Comparison of ENCODE assay signal across 8 mouse cellular contexts in genomic region chrX:36903115-36903768, GRCm38 (mm10). TPM values are rescaled to one million over a fixed set of nuclear protein-coding genes. Genes with fewer than 3 reads are reported as not detected.
DNase-seq lines count a peak whose midpoint lies in the region; ATAC-seq and TF ChIP-seq lines count a peak whose summit lies in the region.

No protein-coding gene starts in this region.

- peak overlapping the region; percentile 96 for H3K9ac ChIP-seq in ES-E14 (ENCODE audit: insufficient read depth, low read depth, low read length, poor library complexity, severe bottlenecking)
- peak overlapping the region; percentile 70 for H3K9ac ChIP-seq in forebrain, embryonic 15.5 days (replicated peaks)
- peak overlapping the region; percentile 60 for H3K9ac ChIP-seq in lung, embryonic 14.5 days

- peak; percentile 94 for ATAC-seq in forebrain, embryonic 15.5 days (replicated peaks)
- peak; percentile 91 for ATAC-seq in lung, embryonic 14.5 days (ENCODE audit: insufficient read depth)

- H3K27me3 ChIP-seq in forebrain, embryonic 15.5 days, result no peaks in the 10 kb centered on the region
- no peaks in the 10 kb centered on the region for H3K27me3 ChIP-seq in lung, embryonic 14.5 days (ENCODE audit: insufficient read depth, low read length)
- H3K27me3 ChIP-seq in thymus, adult 2 months (ENCODE audit: control insufficient read depth, insufficient read depth, low read length), result no peaks in the 10 kb centered on the region

- no peaks in the 10 kb centered on the region for H3K4me1 ChIP-seq in ES-E14 (ENCODE audit: control insufficient read depth in 2 of 2, insufficient read depth in 2 of 2, low read length in 2 of 2, poor library complexity in 1 of 2)
- H3K4me1 ChIP-seq in forebrain, embryonic 15.5 days, result 0 out of 2 replicates have a peak, but pooled peaks cover 4% of the 10 kb centered on the region
- H3K4me1 ChIP-seq in lung, embryonic 14.5 days (ENCODE audit: insufficient read depth), result no peaks in the 10 kb centered on the region
- H3K4me1 ChIP-seq in olfactory bulb, adult 2 months (ENCODE audit: control insufficient read depth, insufficient read depth, low read length), result no peaks in the 10 kb centered on the region
- peaks cover 9% of the 10 kb centered on the region for H3K4me1 ChIP-seq in thymus, adult 2 months (replicated peaks; ENCODE audit: control insufficient read depth, insufficient read depth, low read length)

- peak; percentile 79 for DNase-seq in ES-E14 (ENCODE audit: low read depth, low spot score)
- DNase-seq in cerebellum, adult 11-12 months, result peak; percentile 93
- DNase-seq in heart, postnatal 36 days, result peak; percentile 90 to 91
- peak; percentile 92 to 93 for DNase-seq in layer of hippocampus, adult 2 months (ENCODE audit: low spot score in 2 of 2)
- DNase-seq in lung, embryonic 14.5 days, result peak; percentile 97
- peak; percentile 91 for DNase-seq in thymus, adult 2 months

- peak overlapping the region; percentile 88 to 93 for H3K4me3 ChIP-seq in ES-E14 (ENCODE audit: insufficient read depth in 1 of 2, low read depth in 1 of 2, low read length in 2 of 2, poor library complexity in 1 of 2, severe bottlenecking in 1 of 2)
- peak overlapping the region; percentile 60 for H3K4me3 ChIP-seq in forebrain, embryonic 15.5 days
- H3K4me3 ChIP-seq in layer of hippocampus, adult 2 months, result peak overlapping the region; percentile 67
- H3K4me3 ChIP-seq in lung, embryonic 14.5 days (ENCODE audit: low read depth, low read length), result peak overlapping the region; percentile 54
- H3K4me3 ChIP-seq in olfactory bulb, adult 2 months (ENCODE audit: insufficient read depth, low read depth, low read length), result peak overlapping the region; percentile 99
- peak overlapping the region; percentile 98 for H3K4me3 ChIP-seq in thymus, adult 2 months (ENCODE audit: control insufficient read depth, insufficient read depth, low read length)

- H3K4me2 ChIP-seq in forebrain, embryonic 15.5 days (replicated peaks), result peak overlapping the region; percentile 50
- peak overlapping the region; percentile 70 for H3K4me2 ChIP-seq in lung, embryonic 14.5 days

- TF ChIP-seq CTCF in layer of hippocampus, adult 2 months (conservative IDR thresholded peaks at IDR 0.05), result peak; percentile 31; the same call in 1 of the 2 replicates
- no peak for TF ChIP-seq CTCF in lung, embryonic 14.5 days (IDR thresholded peaks at IDR 0.05; ENCODE audit: low read depth)
- no peak for TF ChIP-seq CTCF in olfactory bulb, adult 2 months (IDR thresholded peaks at IDR 0.05; ENCODE audit: insufficient read depth, low read depth, low read length)
- TF ChIP-seq CTCF in thymus, adult 2 months (IDR thresholded peaks at IDR 0.05; ENCODE audit: borderline replicate concordance, control insufficient read depth, extremely low read depth, insufficient read depth, low read length, poor library complexity), result 0 out of 2 replicates have a peak, but pooled peaks have one; percentile 18

- H3K27ac ChIP-seq in ES-E14 (ENCODE audit: insufficient read depth, low read depth, low read length, poor library complexity, severe bottlenecking), result peak overlapping the region; percentile 80; the same call in 1 of the 2 replicates
- H3K27ac ChIP-seq in forebrain, embryonic 15.5 days (replicated peaks), result peak overlapping the region; percentile 84
- H3K27ac ChIP-seq in layer of hippocampus, adult 2 months, result peak overlapping the region; percentile 92
- peak overlapping the region; percentile 58; the same call in 1 of the 2 replicates for H3K27ac ChIP-seq in lung, embryonic 14.5 days (ENCODE audit: low read depth)
- peak overlapping the region; percentile 85 for H3K27ac ChIP-seq in olfactory bulb, adult 2 months (ENCODE audit: insufficient read depth, low read depth, low read length)
- H3K27ac ChIP-seq in thymus, adult 2 months (ENCODE audit: control insufficient read depth, insufficient read depth, low read length), result peak overlapping the region; percentile 96

- no peaks in the 10 kb centered on the region for H3K9me3 ChIP-seq in ES-E14 (ENCODE audit: control insufficient read depth, insufficient read depth, low read depth, low read length)
- H3K9me3 ChIP-seq in forebrain, embryonic 15.5 days, result no peaks in the 10 kb centered on the region
- H3K9me3 ChIP-seq in lung, embryonic 14.5 days (ENCODE audit: low read depth, low read length), result no peaks in the 10 kb centered on the region

- in situ Hi-C loops in ES-E14 (cut with MboI; ENCODE audit: low sequenced_read_pairs in 2 of 2, unreplicated experiment in 2 of 2), result no loop called here

- intact Hi-C loops in heart, postnatal 36 days (cut with DNase I), result loop anchor here (2.0 to 5.0 kb wide), 2 partner anchors 70 to 161 kb away; partner anchors contain the start of gene Slc25a43

- TF ChIP-seq POLR2A in olfactory bulb, adult 2 months (IDR thresholded peaks at IDR 0.05; ENCODE audit: insufficient read depth, low read depth, low read length), result peak; percentile 70
- TF ChIP-seq POLR2A in thymus, adult 2 months (IDR thresholded peaks at IDR 0.05; ENCODE audit: control insufficient read depth, extremely low read depth, insufficient read depth, low read length, poor library complexity), result peak; percentile 85

- 22% methylated on average over 32 of the region's 32 CpGs for WGBS in forebrain, embryonic 15.5 days
- 6% methylated on average over 30 of the region's 32 CpGs for WGBS in lung, embryonic 14.5 days
- 13% methylated on average over 30 of the region's 32 CpGs for WGBS in olfactory bulb, adult 2 months
- WGBS in thymus, adult 2 months, result under 1% methylated on average over 29 of the region's 32 CpGs

- H3K36me3 ChIP-seq in ES-E14 (ENCODE audit: control insufficient read depth, insufficient read depth, low read length, poor library complexity, severe bottlenecking), result no peaks in the 10 kb centered on the region
- no peaks in the 10 kb centered on the region for H3K36me3 ChIP-seq in forebrain, embryonic 15.5 days
- no peaks in the 10 kb centered on the region for H3K36me3 ChIP-seq in lung, embryonic 14.5 days (ENCODE audit: insufficient read depth)
- H3K36me3 ChIP-seq in thymus, adult 2 months (ENCODE audit: control insufficient read depth, insufficient read depth, low read length), result no peaks in the 10 kb centered on the region

TF ChIP-seq in ES-E14, 5 proteins besides CTCF, POLR2A, EP300 and RAD21:
- peak; percentile 43; the same call in 1 of the 2 replicates for TF ChIP-seq ZNF384 (IDR thresholded peaks at IDR 0.05; ENCODE audit: low read depth, low read length)
- peak; percentile 67; the same call in 1 of the 2 replicates for TF ChIP-seq HCFC1 (IDR thresholded peaks at IDR 0.05; ENCODE audit: borderline replicate concordance, insufficient read depth, low read length)
- TF ChIP-seq ZC3H11A (IDR thresholded peaks at IDR 0.05; ENCODE audit: borderline replicate concordance, low read depth, low read length), result no peak
- peak; percentile 98 for TF ChIP-seq CHD2 (IDR thresholded peaks at IDR 0.05; ENCODE audit: low read depth, low read length)
- 0 out of 2 replicates have a peak, but pooled peaks have one; percentile 3 for TF ChIP-seq MAFK (IDR thresholded peaks at IDR 0.05; ENCODE audit: insufficient read depth, low read depth, low read length)

RNA-seq across cellular contexts. Expression of gene Nkrf, which starts 0.5 kb away (rescaled TPM):
- 9.3 and 12.5 TPM in 2 replicates for total RNA-seq in ES-E14 (2012; rRNA removed)
- 11.5 and 12.3 TPM in 2 replicates for polyA plus RNA-seq in forebrain, embryonic 15.5 days (2015; fragmentation: Nextera tagmentation; extraction: Ambion mirVana)
- 1 to 10 TPM; 3.1 to 4.1 TPM for total RNA-seq in heart, postnatal 36 days (2021)
- 10 to 100 TPM; 29.7 to 32.2 TPM for total RNA-seq in layer of hippocampus, adult 2 months (2021)
- polyA plus RNA-seq in lung, embryonic 14.5 days (2014; fragmentation: Nextera tagmentation; extraction: Ambion mirVana), result 2.8 and 2.9 TPM in 2 replicates
- polyA plus RNA-seq in olfactory bulb, adult 2 months (2012; ENCODE audit: insufficient read depth, insufficient read length, low replicate concordance, missing spikeins), result not detected in 2 replicates
- 1.2 and 1.7 TPM in 2 replicates for polyA plus RNA-seq in thymus, adult 2 months (2012; rRNA removed)

RNA-seq across cellular contexts. Expression of gene C330007P06Rik, which starts 29.3 kb away (rescaled TPM):
- total RNA-seq in ES-E14 (2012; rRNA removed), result 27.4 and 30.2 TPM in 2 replicates
- polyA plus RNA-seq in forebrain, embryonic 15.5 days (2015; fragmentation: Nextera tagmentation; extraction: Ambion mirVana), result 24.4 and 24.7 TPM in 2 replicates
- total RNA-seq in heart, postnatal 36 days (2021), result 10 to 100 TPM; 16.7 to 17.9 TPM
- 10 to 100 TPM; 40.4 TPM for total RNA-seq in layer of hippocampus, adult 2 months (2021)
- polyA plus RNA-seq in lung, embryonic 14.5 days (2014; fragmentation: Nextera tagmentation; extraction: Ambion mirVana), result 37.9 and 39.2 TPM in 2 replicates
- polyA plus RNA-seq in olfactory bulb, adult 2 months (2012; ENCODE audit: insufficient read depth, insufficient read length, low replicate concordance, missing spikeins), result not detected in 2 replicates
- 15.3 and 18.9 TPM in 2 replicates for polyA plus RNA-seq in thymus, adult 2 months (2012; rRNA removed)

RNA-seq across cellular contexts. Expression of gene Ube2a, which starts 29.5 kb away (rescaled TPM):
- total RNA-seq in ES-E14 (2012; rRNA removed), result 57.3 and 77.3 TPM in 2 replicates
- polyA plus RNA-seq in forebrain, embryonic 15.5 days (2015; fragmentation: Nextera tagmentation; extraction: Ambion mirVana), result 108 and 120 TPM in 2 replicates
- 10 to 100 TPM; 67.7 to 77.5 TPM for total RNA-seq in heart, postnatal 36 days (2021)
- 10 to 100 TPM; 52.0 to 53.8 TPM for total RNA-seq in layer of hippocampus, adult 2 months (2021)
- polyA plus RNA-seq in lung, embryonic 14.5 days (2014; fragmentation: Nextera tagmentation; extraction: Ambion mirVana), result 134 and 140 TPM in 2 replicates
- not detected in 2 replicates for polyA plus RNA-seq in olfactory bulb, adult 2 months (2012; ENCODE audit: insufficient read depth, insufficient read length, low replicate concordance, missing spikeins)
- polyA plus RNA-seq in thymus, adult 2 months (2012; rRNA removed), result 45.9 and 53.4 TPM in 2 replicates

Comparison
In these comparisons a context has a peak if more than half of its experiments do, and no peak if none do; other contexts are left out.
1. Peak in every context shown above with its lines: DNase-seq, ATAC-seq, H3K4me3 ChIP-seq and H3K27ac ChIP-seq.
2. CTCF ChIP-seq: peak in layer of hippocampus, adult 2 months (single experiment) and thymus, adult 2 months (single experiment); none in lung, embryonic 14.5 days (single experiment) and olfactory bulb, adult 2 months (single experiment).
3. RNA of gene Ube2a, which starts 29.5 kb away (polyA plus RNA-seq): 134 to 140 TPM in lung, embryonic 14.5 days, 108 to 120 TPM in forebrain, embryonic 15.5 days and 45.9 to 53.4 TPM in thymus, adult 2 months; not detected in olfactory bulb, adult 2 months; every median in the first group is over 10 times any median in the second.